Mouse (Mus musculus) stomach, postnatal 0 days (tissue): ENCODE results near the gene Erf.

Source experiments
- CTCF ChIP-seq: IDR thresholded peaks from 2 replicates; pipeline ENCODE4 v1.5.1; 2016; ENCODE audit warnings: antibody characterized with exemption, low read depth, mild to moderate bottlenecking, moderate library complexity
- EP300 ChIP-seq: optimal IDR thresholded peaks from 2 replicates; pipeline ENCODE3; 2016; ENCODE audit warnings: antibody characterized with exemption

- TF ChIP-seq CTCF (no peak), EP300 (no peak)
These were observed 30.0 kb downstream of the Erf start, which contains the start of gene Dedd2 for GRCm38 (mm10) chr7:25220457-25221101.
